Mouse (Mus musculus): ENCODE data around the gene Tnf. TPM values are rescaled to one million over a fixed set of nuclear protein-coding genes. Genes with fewer than 3 reads are reported as not detected.
A peak's percentile ranks its signal among the peaks of the same experiment; 100 is the strongest.

Tnf gene
- polyA plus RNA-seq, 1 experiment, result not detected

DNA sequence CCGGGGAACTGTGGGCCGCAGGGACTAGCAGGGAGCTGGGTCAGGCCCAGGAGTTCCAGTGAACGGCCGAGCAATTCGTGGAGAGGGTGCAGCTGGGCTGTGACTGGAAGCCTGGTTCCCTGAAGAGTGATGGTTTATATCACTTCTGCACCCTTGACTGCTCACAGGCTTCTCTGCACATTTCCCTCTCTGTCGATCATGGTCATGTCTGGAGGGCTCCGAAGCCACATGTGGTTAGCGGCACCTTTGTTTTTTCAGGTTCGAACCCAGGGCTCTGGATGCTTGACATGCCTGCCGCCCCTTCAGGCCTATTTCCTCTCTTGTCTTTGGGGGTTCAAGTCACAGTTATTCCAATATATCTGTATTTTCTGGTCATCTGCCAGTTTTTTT is 3.6 kb upstream of the Tnf start:
- no peak overlapping the region for H3K27ac ChIP-seq (ENCODE audit: insufficient read depth, low read depth, low read length)
- WGBS, result 78% methylated on average over 10 of the region's 10 CpGs
- no peak overlapping the region for H3K4me3 ChIP-seq (ENCODE audit: insufficient read depth, low read depth, low read length)
- TF ChIP-seq CTCF (IDR thresholded peaks at IDR 0.05; ENCODE audit: insufficient read depth, low read depth, low read length), result no peak
- no peak for TF ChIP-seq POLR2A (IDR thresholded peaks at IDR 0.05; ENCODE audit: insufficient read depth, low read depth, low read length)
- 0 out of 2 replicates have a peak, but pooled peaks cover 7% of the 10 kb centered on the region for H3K4me1 ChIP-seq (ENCODE audit: control insufficient read depth, insufficient read depth, low read length)

DNA sequence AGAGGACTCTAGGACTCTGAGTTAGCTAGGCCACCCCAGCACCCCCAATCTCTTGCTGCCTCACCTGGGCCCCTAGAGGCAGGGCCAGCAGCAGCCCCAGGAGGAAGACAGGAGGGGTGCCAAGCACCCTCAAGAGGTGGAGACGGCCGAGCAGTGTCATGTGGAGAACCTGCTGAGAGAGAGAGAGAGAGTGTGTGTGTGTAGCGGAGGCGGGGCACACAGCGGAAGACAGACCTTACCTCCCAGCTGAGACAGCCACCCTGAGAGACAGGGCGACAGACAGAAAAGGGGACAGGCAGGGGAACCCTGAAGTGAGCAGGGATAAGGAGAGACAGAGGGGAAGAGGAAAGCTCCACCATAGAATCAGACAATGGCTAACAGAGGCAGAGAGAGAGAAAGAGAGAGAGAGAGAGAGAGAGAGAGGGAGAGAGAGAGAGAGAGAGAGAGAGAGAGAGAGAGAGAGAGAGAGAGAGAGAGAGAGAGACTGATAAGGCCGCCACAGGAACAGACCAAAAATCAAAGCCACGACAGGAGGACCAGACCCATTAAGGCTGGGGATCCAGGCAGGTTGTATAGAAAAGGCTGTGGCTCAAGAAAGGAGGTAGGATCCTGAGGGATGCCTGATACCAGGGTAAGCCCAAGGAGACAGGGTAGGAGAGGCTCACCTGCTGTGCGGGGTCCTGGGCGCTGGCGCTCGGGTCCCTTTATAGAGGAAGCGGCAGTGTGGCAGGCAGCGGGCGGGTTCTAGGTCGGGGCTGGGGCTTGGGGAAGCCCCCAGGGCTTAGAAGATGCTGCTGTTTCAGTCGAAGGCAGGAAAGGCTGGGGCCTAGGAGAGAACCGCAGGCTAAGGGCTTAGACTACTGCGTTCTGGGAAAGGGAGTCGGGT is 2.9 kb upstream of the Tnf start, which contains the start of gene Lta:
Gene Lta (minus strand): TSS at position 858 of the 886 bp plus-strand sequence.
- no peak within 1 kb of the TSS for H3K27ac ChIP-seq (ENCODE audit: insufficient read depth, low read depth, low read length)
- TF ChIP-seq CTCF (IDR thresholded peaks at IDR 0.05; ENCODE audit: insufficient read depth, low read depth, low read length) (no peak), POLR2A (IDR thresholded peaks at IDR 0.05; ENCODE audit: insufficient read depth, low read depth, low read length) (no peak)
- WGBS, result 52% methylated on average over 20 of the region's 20 CpGs
- no peak within 1 kb of the TSS for H3K4me3 ChIP-seq (ENCODE audit: insufficient read depth, low read depth, low read length)
- 0 out of 2 replicates have a peak, but pooled peaks cover 7% of the 10 kb centered on the region for H3K4me1 ChIP-seq (ENCODE audit: control insufficient read depth, insufficient read depth, low read length)

DNA sequence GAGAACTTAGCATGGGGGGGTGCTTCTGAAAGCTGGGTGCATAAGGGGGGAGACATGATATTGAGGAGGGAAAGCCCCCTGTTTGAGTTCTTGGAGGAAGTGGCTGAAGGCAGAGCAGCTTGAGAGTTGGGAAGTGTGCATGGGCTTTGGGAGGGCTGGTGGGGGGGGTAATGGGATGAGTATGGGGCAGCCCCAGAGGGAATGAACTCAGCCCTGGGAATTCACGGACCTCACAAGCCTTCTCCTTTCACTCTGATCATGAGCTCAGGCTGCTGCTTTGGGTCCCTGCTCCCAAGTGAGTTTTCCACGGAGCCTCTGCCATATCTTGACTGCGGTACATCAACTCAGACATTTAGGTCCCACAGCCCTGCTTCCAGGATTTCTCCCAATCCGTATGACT is 635 bp upstream of the Tnf start:
- 72% methylated on average over 4 of the region's 4 CpGs for WGBS

DNA sequence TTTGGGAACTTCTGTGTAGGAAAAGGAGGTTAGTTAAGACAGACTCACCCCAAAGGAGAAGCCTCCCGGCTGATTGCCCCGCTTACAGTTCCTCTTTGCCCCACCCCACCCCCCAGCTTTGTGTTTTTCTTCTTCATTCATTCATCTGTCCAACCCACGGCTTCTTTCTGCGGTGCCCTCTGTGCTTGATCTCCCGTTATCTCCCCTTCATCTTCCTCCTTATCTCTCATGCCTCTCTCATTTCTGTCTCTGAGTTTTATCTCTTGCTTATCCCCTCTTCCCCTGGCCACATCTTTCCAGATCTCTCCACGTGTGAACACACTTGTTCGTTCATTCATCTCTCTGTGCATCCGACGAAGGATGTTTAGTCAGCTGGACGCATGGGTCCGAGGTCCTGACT is 679 bp downstream of the Tnf start:
- H3K4me1 ChIP-seq (ENCODE audit: control insufficient read depth, insufficient read depth, low read length), result peaks cover 9% of the 10 kb centered on the region; the same call in 1 of the 2 replicates
- H3K27ac ChIP-seq (ENCODE audit: insufficient read depth, low read depth, low read length), result no peak overlapping the region
- TF ChIP-seq CTCF (IDR thresholded peaks at IDR 0.05; ENCODE audit: insufficient read depth, low read depth, low read length), result no peak
- no peak for TF ChIP-seq POLR2A (IDR thresholded peaks at IDR 0.05; ENCODE audit: insufficient read depth, low read depth, low read length)
- 81% methylated on average over 11 of the region's 11 CpGs for WGBS
- H3K4me3 ChIP-seq (ENCODE audit: insufficient read depth, low read depth, low read length), result no peak overlapping the region

More for the DNA sequence above, 635 bp upstream of the Tnf start:
- H3K27ac ChIP-seq (ENCODE audit: insufficient read depth, low read depth, low read length), result no peak overlapping the region
- no peak for TF ChIP-seq CTCF (IDR thresholded peaks at IDR 0.05; ENCODE audit: insufficient read depth, low read depth, low read length)
- no peak for TF ChIP-seq POLR2A (IDR thresholded peaks at IDR 0.05; ENCODE audit: insufficient read depth, low read depth, low read length)
- H3K4me3 ChIP-seq (ENCODE audit: insufficient read depth, low read depth, low read length), result no peak overlapping the region
- H3K4me1 ChIP-seq (ENCODE audit: control insufficient read depth, insufficient read depth, low read length), result 0 out of 2 replicates have a peak, but pooled peaks cover 7% of the 10 kb centered on the region

DNA sequence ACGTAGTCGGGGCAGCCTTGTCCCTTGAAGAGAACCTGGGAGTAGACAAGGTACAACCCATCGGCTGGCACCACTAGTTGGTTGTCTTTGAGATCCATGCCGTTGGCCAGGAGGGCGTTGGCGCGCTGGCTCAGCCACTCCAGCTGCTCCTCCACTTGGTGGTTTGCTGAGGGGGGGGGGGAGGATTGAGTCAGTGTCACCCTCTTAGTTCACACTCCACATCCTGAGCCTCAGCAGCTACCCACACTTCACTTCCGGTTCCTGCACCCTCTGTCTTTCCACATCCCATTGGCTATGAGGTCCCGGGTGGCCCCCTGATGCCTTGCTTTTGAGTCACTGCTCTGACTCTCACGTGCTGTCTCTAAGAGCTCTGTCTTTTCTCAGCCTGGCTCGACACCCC is 1.4 kb downstream of the Tnf start:
- Histone ChIP-seq H3K4me1 (ENCODE audit: control insufficient read depth, insufficient read depth, low read length) (peaks cover 16% of the 10 kb centered on the region), H3K27ac (ENCODE audit: insufficient read depth, low read depth, low read length) (no peak overlapping the region), H3K4me3 (ENCODE audit: insufficient read depth, low read depth, low read length) (no peak overlapping the region)
- TF ChIP-seq CTCF (IDR thresholded peaks at IDR 0.05; ENCODE audit: insufficient read depth, low read depth, low read length) (no peak), POLR2A (IDR thresholded peaks at IDR 0.05; ENCODE audit: insufficient read depth, low read depth, low read length) (no peak)
- whole genome bisulfite sequencing, result 86% methylated on average over 11 of the region's 11 CpGs

DNA sequence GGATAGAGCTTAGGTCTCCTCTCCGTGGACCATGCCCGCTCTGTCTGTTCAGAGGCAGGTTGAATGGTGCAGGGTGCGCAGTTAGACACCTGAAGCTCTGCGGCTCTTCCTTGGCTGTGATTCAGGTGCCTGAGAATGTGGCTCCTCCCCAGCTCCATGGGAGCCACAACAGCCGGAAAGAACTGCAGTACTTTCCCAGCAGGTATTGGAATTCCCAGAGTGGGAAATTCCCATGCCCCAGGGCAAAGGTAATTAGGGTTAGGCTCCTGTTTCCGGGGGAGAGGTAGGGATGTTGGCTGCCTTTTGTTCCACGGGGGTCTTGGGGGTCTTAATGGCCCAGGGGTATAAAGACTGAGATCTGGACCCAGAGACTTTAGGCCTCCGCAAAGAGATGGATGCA is 2.9 kb downstream of the Tnf start:
- Histone ChIP-seq H3K27ac (ENCODE audit: insufficient read depth, low read depth, low read length) (no peak overlapping the region), H3K4me1 (ENCODE audit: control insufficient read depth, insufficient read depth, low read length) (peaks cover 16% of the 10 kb centered on the region), H3K4me3 (ENCODE audit: insufficient read depth, low read depth, low read length) (no peak overlapping the region)
- 46% methylated on average over 8 of the region's 8 CpGs for WGBS
- TF ChIP-seq CTCF (IDR thresholded peaks at IDR 0.05; ENCODE audit: insufficient read depth, low read depth, low read length) (no peak), POLR2A (IDR thresholded peaks at IDR 0.05; ENCODE audit: insufficient read depth, low read depth, low read length) (no peak)

DNA sequence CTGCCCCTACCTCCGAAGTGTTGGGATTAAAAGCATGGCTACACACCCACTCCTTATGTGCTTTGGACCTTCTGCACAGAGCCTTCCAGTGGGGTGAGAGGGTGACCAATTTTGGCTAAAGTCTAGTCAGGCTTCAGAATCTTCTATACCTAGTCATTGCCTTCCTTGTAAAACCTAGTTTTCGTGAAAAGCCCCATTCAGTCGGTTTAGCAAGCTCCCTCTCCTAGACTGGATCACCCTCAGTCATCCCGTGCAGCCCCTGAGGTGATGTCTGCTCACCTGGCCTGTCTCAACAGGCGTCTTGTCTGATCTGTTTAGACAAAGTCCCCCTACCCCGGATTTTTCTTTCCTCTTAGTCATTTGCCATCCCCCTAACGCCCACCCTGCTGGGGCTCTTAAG is 3.8 kb downstream of the Tnf start:
- Histone ChIP-seq H3K4me1 (ENCODE audit: control insufficient read depth, insufficient read depth, low read length) (peaks cover 16% of the 10 kb centered on the region), H3K4me3 (ENCODE audit: insufficient read depth, low read depth, low read length) (no peak overlapping the region), H3K27ac (ENCODE audit: insufficient read depth, low read depth, low read length) (no peak overlapping the region)
- TF ChIP-seq CTCF (IDR thresholded peaks at IDR 0.05; ENCODE audit: insufficient read depth, low read depth, low read length), result no peak
- no peak for TF ChIP-seq POLR2A (IDR thresholded peaks at IDR 0.05; ENCODE audit: insufficient read depth, low read depth, low read length)
- 78% methylated on average over 7 of the region's 7 CpGs for WGBS

DNA sequence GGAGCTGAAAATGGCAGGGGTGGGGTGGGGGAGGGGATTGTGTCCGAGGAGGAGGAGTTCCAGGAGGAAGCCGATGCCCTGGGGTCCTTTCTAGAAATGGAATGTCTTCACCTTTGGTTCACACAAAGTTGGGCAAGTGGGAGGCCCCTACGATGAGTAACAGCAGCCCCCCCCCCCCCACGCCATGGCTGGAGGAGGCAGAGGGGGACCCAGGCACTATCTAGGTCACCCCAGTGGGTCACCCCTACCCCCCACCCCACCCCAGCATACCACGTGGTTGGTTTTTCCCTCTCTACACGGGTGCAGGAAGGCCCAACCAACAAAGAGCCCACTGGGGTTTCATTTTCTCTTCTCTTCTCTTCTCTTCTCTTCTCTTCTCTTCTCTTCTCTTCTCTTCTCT is 4.7 kb downstream of the Tnf start:
- peaks cover 16% of the 10 kb centered on the region for H3K4me1 ChIP-seq (ENCODE audit: control insufficient read depth, insufficient read depth, low read length)
- no peak overlapping the region for H3K4me3 ChIP-seq (ENCODE audit: insufficient read depth, low read depth, low read length)
- no peak for TF ChIP-seq POLR2A (IDR thresholded peaks at IDR 0.05; ENCODE audit: insufficient read depth, low read depth, low read length)
- no peak for TF ChIP-seq CTCF (IDR thresholded peaks at IDR 0.05; ENCODE audit: insufficient read depth, low read depth, low read length)
- H3K27ac ChIP-seq (ENCODE audit: insufficient read depth, low read depth, low read length), result no peak overlapping the region
- 49% methylated on average over 6 of the region's 6 CpGs for WGBS

DNA sequence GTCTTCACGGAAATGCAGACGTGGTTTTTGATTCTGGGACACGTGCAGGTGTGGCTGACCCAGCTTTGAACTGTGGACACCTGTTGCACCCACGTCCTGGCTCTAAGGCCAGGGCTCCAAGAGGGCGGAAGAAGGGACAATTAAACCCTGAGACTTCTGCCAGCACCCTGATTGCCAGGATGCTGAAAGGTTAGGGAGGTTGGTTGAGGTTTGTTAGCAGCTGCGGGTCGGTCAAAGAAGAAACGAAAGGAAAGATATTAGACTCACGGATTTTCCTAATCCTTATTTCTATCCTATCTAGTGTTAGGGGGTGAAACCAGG is 5.5 kb downstream of the Tnf start:
- H3K4me3 ChIP-seq (ENCODE audit: insufficient read depth, low read depth, low read length), result peak overlapping the region; percentile 44; the same call in 1 of the 2 replicates
- no peak overlapping the region for H3K27ac ChIP-seq (ENCODE audit: insufficient read depth, low read depth, low read length)
- 34% methylated on average over 9 of the region's 9 CpGs for WGBS
- H3K4me1 ChIP-seq (ENCODE audit: control insufficient read depth, insufficient read depth, low read length), result peaks cover 14% of the 10 kb centered on the region
- TF ChIP-seq CTCF (IDR thresholded peaks at IDR 0.05; ENCODE audit: insufficient read depth, low read depth, low read length), result no peak
- no peak for TF ChIP-seq POLR2A (IDR thresholded peaks at IDR 0.05; ENCODE audit: insufficient read depth, low read depth, low read length)

All from olfactory bulb, adult 2 months (tissue).